Mouse (Mus musculus): ENCODE measurements around the gene Akt3.

The Akt3 gene

DNA sequence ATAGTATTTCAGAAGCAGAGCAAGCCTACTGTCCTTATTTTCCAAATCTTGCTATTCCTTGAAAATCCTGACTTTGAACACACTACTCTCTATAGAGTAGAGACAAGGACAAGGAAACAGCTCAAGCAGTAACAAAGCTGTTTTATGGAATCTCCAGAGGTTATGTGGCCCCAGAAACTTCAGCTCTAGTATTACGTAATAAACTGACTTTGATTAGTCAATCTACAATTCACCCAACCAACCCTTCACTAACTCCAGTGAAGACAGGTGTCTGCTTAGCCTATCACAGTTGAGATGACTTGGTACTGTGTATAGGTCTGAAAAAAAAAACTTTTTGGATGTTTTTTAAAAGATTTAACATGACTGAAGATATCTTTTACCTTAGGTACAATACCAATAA lies 67.6 kb downstream of the Akt3 start:
- intact Hi-C loops (cut with DNase I) = loop anchor here (5.0 to 10.0 kb wide), 2 partner anchors 254 to 502 kb away; partner anchors contain the start of gene Zbtb18

DNA sequence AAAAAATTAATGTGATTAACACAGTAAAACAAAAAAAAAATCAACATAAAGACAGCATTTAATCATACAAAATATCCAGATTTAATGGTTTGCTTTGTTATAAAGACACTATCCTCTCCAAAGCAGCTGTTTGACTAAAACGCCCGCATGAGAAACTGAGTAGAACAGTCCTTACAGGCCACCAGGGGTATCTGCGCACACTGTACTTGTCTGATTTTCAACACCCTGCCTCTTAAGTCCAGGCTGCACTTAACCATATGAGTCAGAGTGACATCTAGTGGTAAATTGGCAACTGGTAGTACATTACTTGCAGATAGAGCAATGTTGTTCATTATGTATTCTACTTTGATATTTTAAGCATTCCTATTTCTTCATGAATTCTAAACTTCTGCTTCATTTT lies 69.3 kb downstream of the Akt3 start:
- intact Hi-C loops (cut with DNase I) = loop anchor here (10.0 kb wide), 1 partner anchor 164 kb away; no protein-coding TSS in a partner anchor

DNA sequence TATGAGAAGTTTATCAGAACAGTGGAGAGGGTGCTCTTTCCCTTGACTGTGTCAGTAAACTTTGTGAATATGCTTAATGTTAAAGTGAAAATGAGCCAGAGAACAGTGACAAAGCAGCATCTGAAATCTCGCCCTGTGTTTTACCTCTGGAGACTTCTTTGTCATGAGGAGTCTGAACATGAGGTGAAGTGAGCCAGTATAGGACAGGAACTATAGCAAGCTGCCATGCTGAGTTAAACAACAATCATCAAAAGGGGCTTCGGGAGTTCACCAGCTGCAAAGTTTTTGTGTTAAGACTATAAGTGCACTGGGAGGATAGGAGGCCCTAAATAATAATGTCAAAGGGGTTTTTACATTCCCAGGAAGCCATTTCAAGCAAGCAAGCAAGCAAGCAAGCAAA lies 71.3 kb downstream of the Akt3 start:
- intact Hi-C loops (cut with DNase I) = loop anchor here (10.0 kb wide), 1 partner anchor 162 kb away; no protein-coding TSS in a partner anchor

DNA sequence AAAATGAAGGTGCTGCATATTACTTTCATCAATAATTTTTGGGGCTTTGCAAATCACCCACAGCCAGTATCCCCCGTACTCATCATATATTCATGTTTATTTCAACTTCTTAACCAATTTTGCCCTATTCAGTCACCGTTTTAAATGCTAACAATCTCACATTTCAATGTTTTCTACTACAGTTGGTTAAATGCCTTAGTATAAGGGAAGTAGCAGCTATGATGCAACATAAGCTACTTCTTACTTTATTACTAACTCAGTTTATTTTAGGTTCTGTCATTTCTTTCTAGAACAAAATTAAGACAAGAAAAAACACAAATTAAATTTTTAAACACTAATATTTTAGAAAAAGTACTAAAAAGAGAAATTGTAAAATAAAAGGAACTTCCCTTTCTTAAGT lies 78.4 kb downstream of the Akt3 start:
- intact Hi-C loops (cut with DNase I) = loop anchor here (10.0 kb wide), 1 partner anchor 155 kb away; no protein-coding TSS in a partner anchor

DNA sequence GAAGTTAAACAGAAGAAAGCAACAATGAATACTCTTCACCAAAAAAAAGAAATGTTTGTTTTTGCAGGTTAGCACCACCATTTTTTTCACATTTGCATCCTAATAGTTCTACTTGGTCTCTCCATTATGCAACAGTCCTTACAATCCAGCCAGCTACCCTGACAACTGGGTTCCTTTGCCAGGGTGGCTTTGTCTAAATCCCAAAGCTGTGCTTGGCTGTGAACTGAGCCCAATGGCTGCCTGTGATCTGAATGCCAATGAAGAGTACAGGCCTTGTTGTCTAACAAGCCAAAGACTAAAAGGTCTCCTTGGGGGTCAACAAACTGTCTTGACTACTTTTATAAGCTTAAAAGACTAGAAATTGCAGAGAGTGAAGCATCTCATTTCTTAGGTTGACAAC lies 82.6 kb downstream of the Akt3 start:
- intact Hi-C loops (cut with DNase I) = no loop called here

DNA sequence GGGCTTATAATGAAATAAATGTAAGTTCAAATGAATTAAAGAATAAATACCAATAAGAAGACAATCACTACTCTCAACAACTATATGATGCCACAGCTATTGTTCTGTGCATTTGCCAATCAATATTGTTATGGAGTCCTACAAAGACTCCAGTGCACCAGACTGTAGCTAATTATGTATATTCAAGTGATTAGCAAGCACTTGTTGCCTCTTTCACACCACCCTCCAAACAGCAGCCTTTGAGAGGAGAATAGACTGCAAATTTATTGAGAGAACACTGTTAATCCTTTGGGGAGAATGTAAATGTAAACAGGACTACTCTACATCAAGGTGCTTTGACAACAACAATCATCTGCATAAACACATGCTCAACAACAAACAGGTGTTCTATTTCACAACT lies 86.7 kb downstream of the Akt3 start:
- intact Hi-C loops (cut with DNase I) = no loop called here

DNA sequence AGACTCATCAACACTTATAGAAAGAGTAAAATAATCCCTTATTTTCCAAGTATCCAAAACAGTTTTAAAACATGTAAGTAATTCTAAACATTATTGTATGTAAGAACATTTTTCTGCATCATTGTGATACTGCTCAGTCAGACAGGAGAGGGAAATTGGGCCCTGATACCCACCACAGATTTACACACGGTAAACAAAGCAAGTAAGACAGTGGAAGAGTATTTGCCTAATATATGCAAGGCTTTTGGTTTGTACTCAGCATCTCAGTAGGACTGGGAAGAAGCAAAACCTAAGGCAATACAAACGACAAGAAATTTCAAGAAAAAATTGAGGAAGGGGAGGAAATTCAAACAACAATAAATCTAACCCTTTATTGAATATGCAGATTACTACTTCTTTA lies 92.2 kb downstream of the Akt3 start:
- intact Hi-C loops (cut with DNase I) = no loop called here

DNA sequence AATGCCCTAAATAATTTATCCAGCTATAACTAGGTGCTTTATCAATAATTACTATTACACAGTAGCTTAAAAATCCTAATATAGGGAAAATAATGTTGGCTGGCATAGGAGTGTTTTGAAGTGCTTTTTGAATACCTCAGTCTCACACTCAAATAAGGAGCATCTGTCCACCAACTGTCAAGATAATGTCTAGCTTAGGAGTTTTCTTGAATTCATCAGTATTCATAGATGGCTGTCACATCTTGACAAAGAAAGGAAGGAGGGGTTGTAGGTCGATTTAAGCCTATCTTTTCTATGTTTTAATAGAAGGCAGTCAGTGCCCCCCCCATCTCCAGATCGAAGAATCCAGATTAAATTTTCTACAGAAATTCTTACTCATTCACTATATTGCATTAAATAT lies 92.7 kb downstream of the Akt3 start:
- intact Hi-C loops (cut with DNase I) = no loop called here

DNA sequence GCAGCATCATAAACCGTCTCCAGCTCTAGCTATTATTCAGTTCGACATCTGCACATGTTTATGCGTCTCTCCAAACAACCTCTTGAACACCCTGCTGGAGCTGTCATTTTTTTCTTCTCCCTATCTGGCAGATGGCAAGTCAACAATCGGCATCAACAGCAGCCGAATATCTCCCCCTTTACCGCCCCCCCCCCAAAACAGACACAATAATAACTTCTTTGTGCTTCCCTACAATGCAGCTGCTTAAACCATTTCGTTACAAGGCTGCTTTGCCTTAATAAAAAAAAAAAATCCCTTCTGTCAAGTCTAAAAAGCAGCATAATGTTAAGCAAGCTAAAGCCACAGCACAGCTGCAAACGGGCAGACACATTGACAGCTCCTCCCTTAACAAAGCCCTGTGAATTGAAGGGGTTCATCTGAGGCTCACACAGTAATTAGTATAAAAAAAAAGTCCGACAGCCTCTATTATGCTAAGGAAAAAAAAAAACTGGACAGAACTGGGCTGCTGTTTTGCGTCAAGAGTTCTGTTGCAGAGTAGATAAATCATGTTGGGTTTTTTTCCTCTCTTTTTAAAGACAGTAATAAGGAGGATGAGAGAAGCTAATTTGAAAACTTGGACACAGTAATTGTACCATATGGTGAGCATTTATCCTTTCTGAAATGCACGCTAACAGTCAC lies 107.5 kb downstream of the Akt3 start:
- intact Hi-C loops (cut with DNase I) = no loop called here

DNA sequence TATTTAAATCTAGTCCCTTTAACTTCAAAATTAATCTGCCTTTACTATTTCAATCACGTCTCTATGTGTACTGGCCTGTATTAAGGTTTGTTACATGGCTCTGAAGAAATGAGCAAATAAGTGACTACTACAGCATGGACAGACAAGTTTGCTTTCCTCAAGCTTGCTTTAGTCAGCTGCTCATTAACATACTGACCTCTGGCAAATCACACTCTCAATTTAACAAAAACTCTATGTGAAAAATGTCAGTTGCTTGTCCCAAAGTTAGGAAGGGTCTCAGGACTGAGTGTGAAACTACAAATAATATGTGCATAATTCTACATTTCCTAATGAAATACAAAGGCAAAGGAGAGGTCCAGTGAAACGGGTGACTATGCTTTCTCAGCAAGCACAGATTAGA lies 109.3 kb downstream of the Akt3 start:
- intact Hi-C loops (cut with DNase I) = no loop called here

DNA sequence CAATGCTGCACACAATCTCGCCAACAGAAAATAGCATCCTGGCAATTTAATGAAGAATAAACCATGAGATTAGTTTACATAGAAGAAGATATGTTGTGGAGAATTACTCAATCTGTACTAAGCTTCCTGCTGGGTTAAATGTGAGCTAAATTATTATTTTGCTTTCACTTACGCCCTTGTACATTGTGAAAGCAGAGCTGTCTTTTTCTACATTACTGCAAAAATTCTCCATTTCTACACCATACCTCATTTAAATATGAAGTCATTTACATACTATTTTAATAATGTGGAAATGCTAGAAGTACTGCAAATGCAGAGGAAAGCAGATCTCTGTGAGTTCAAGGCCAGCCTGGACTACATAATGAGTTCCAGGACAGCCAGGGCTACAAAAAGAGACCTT lies 116.5 kb downstream of the Akt3 start:
- intact Hi-C loops (cut with DNase I) = no loop called here

DNA sequence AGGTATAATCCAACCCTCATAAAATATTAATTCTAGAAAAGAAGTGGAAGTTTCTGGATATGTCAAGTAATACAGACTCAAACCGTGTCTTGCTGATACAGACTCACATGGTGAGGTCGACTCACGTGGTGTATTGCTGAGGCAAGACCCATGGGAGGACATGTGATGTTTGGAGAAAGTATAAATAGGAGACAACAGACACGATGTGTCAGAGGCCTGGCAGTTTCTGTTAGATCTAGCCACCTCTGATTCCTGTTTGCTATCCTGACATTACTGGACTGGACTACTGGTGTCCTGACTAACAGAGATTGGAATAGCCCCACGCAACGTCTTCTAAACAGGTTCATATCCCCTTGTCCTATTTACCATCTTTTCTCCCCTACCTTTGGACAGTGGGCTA lies 118.4 kb downstream of the Akt3 start:
- intact Hi-C loops (cut with DNase I) = no loop called here

DNA sequence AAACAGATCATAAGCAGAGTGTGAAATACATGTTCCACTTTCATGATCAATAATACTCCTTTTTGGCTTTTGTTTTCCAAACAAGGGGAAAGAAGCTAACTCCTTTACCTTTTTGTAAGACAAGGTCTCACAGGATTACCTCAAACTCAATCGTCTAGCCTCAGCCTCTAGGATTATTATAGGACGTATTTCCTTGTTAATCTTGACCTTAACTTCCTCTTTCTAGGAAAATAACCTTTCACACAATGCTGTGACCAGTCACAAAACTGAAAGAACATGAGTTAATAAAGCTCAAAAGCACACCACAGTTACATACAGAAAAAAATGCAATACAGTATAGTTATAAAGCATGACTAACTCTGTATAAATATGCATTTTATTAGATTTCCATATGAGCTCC lies 126.5 kb downstream of the Akt3 start:
- intact Hi-C loops (cut with DNase I) = no loop called here

DNA sequence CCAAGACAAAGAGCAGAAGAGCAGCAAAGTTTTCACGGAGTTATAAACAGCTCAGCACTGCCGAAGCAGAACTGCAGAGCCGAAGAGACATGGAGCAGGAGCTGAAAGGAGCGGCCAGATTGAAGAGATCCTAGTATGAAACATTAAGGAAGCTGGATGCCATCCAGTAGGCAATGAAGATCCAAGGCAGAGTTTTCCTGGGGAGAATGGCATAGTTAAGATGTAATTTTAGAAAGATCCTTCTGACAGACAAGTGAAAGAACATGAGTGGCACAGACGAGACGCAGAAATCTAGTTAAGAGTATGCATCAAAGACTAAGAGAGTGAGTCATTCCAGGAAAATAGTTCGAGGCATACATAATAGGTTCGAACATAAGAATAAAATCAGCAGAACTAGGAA lies 131.3 kb downstream of the Akt3 start:
- intact Hi-C loops (cut with DNase I) = no loop called here

DNA sequence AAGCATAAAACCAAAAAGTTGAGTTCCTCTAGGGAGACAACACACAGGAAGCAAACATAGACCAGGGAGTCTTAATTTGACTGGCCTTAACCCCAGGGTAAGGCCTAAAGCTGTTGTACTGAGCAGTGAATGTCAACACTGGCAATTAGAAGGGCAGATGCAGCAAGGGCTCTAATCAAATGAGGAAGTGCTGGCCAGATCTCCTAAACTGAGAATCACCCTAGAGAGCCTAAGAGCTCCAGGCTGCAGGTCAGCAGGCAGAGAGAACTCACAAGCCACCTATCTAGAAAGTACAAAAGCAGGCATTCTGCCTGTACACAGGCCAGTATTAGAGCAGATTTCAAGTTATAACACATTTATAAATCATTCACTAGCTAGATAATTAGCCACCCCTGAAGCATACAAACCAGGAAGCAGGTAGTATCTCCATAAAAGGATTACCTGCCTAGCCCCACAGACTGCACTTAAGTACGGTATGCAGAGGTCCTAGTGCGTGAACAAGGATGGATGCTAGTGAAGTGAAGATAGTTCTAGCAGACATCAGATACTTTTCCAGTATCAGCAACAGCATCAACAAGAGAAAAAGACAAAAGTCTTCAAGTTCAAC lies 147.2 kb downstream of the Akt3 start:
- intact Hi-C loops (cut with DNase I) = no loop called here

DNA sequence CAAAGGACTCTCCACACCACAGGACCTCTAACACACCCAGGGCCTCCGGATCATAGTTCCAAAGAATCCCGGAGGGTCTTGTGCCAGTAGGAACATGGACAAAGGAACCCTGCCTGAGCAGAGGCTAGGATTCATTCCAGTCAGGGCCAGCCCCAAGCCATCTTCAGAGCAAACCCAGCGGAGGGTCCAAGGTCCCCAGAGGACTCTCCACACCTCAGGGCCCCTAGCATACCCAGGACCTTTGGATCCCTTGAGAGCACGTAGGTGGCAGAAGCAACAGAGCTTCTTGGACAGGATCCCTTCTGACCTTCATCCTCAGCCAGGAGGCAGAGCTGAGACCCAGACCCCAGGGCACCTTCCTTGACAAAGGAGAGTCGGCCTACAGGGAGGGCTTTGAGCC lies 167.5 kb downstream of the Akt3 start:
- intact Hi-C loops (cut with DNase I) = no loop called here

DNA sequence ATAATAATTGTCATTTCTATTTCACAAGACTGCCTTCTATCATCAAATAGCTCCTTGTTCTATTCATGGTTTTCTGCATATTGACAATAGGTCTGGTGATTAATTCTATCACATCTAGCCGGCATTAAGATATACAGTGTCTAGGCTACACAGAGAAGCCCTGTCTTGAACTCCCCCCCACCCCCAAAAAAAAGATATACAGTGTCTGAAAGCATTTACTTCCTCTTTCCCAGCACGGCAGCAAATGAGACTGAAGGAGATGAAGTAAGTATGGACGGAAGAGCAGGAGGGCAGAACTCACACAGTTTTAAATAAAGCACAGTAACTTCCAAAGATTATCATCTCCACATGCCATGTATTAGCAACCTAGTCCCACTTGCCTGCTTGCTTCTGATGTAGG lies 168.5 kb downstream of the Akt3 start:
- intact Hi-C loops (cut with DNase I) = no loop called here

DNA sequence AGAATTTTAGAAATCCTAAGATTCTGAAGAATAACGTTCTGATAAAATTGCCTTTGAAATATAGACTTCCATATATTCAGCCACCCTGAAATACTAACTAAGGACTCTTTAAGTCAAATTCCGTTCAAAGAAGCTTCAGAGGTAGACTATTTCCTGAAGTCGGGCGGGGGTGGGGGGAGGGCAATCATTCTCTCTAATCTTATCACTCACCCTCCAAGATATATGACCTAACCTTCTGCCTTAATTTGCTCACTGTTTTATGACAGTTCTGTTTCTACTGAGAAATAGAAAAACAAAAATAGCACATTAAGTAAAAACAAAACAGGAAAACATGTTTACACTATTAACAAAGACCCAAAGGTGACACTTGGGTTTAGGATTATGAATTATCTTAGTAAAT lies 169.0 kb downstream of the Akt3 start:
- intact Hi-C loops (cut with DNase I) = no loop called here

DNA sequence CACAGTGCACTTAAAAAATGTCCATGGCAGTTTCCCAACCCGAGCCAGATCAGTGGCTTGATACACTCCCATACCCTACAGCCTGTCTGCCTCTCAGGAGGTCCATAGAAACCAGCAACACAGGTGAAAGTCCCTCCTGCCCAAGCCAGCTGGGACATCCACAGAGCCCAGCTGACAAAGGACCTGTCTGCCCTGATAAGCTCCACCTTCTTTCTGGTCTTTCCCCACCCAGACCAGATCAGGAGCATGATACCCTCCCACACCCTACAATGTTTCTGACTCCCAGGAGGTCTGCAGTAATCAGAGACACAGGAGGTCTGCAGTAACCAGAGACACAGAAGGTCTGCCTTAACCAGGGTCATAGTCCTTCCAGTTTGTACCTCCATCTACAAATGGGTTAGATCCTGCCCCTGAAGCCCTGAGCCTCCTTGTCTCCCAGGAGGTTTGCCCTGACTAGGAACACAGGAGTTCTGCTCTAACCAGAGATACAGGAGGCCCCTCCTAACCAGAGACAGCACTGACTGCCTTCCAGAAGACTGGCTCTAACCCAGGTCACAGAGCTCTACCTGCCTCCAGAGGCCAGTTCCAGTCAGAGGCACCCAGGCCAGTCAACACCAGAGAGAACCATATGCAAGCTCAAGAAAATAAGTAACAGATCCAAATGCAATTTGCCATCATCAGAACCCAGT lies 175.9 kb downstream of the Akt3 start:
- intact Hi-C loops (cut with DNase I) = no loop called here

DNA sequence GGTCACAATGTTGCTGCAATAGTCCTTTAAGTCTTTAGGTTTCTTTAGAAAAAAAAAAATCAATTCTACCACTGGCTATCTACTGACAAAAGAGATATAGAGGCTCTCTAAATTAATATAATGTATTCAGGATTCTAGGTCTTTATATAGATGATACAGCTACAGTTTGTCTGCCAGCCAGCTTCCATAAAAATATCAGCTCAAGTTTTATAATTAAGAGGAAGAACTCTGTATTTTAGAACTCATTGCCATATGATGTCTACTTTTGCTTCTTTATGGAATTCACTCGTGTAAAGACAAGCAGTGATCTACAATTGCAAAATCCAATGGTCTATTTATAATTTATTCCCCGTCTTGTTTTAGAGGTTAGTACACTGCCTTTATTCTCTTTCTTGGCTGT lies 188.8 kb downstream of the Akt3 start:
- intact Hi-C loops (cut with DNase I) = no loop called here

DNA sequence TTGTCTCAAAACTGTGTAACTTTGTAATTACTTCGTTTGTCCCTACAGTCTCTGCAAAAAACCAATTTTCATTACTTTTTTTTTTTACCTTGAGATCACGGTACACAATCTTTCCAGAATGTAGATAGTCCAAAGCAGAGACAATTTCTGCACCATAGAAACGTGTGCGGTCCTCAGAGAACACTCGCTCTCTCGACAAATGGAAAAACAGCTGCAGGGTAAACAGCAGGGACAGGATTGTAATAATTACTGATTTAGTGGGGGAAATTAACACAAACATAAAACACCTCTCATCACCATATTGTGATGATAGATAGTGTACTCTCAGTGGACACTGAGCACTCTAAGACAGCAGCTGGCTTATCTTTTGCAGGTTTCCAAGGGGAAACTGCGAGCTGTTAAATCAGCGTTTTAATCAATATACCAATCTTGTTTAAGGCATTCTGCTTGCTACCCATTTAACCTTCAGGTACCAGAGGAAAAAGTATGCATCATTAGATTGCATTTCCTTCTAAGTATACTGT lies 190.8 kb downstream of the Akt3 start:
- intact Hi-C loops (cut with DNase I) = no loop called here

DNA sequence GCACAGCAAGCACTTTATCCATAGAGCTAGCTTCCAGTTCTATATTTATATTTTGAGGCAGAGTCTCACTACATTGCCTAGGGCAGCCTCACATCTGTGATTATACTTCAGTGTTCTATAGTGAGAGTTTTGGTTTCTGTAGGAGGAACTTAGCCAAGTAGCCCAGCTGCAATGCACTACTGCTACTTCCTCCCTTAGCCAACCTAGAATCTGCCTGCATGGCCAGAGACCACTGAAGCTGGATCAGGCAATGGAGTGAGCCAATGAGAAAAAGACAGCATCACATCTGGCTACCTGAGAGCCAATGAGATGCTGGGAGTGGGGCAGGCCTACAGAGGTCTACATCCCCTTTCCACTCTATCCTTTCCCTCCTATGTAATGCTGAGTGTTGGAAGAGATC lies 192.3 kb downstream of the Akt3 start:
- intact Hi-C loops (cut with DNase I) = no loop called here

All from adrenal gland (tissue).